In genomic region chr16:32889881-32890280, GRCm38 (mm10) we compare ENCODE assay signal across 17 mouse cellular contexts.
"Had no signal": no experiment of that assay in that cellular context is flagged by ENCODE, and none has a peak within 500 bp of the region (broad histone marks: within the 10 kb centered on the region; RNA-seq: fewer than 3 reads in every experiment).

No protein-coding gene starts in this region.

- H3K4me1 ChIP-seq: lung, embryonic 15.5 days; megakaryocyte, embryonic 14.5 days; midbrain, embryonic 13.5 days; midbrain, embryonic 15.5 days; neural tube, embryonic 12.5 days; stomach, embryonic 15.5 days had no signal

- DNase-seq: lung, adult 2 months; lung, postnatal 14 days; lung, postnatal 36 days; right cerebral cortex, postnatal 14 days; thymus, adult 2 months; thymus, postnatal 25 days; thymus, postnatal 4 days had no signal

- H3K27me3 ChIP-seq: lung, embryonic 15.5 days; megakaryocyte, embryonic 14.5 days; midbrain, embryonic 13.5 days; midbrain, embryonic 15.5 days; neural tube, embryonic 12.5 days; stomach, embryonic 15.5 days had no signal

- H3K9me3 ChIP-seq: lung, embryonic 15.5 days; megakaryocyte, embryonic 14.5 days; midbrain, embryonic 13.5 days; midbrain, embryonic 15.5 days; neural tube, embryonic 12.5 days; stomach, embryonic 15.5 days had no signal

- H3K27ac ChIP-seq: lung, embryonic 15.5 days; macrophage; midbrain, embryonic 13.5 days; midbrain, embryonic 15.5 days; neural tube, embryonic 12.5 days; stomach, embryonic 15.5 days; stomach, postnatal 0 days had no signal

- H3K9ac ChIP-seq: lung, embryonic 15.5 days; midbrain, embryonic 13.5 days; midbrain, embryonic 15.5 days; neural tube, embryonic 12.5 days; stomach, embryonic 15.5 days had no signal

- H3K4me2 ChIP-seq: lung, embryonic 15.5 days; midbrain, embryonic 11.5 days; midbrain, embryonic 13.5 days; midbrain, embryonic 15.5 days; neural tube, embryonic 12.5 days; stomach, embryonic 15.5 days had no signal

- ATAC-seq: lung, postnatal 0 days; midbrain, embryonic 13.5 days; midbrain, embryonic 15.5 days had no signal

- H3K4me3 ChIP-seq: lung, embryonic 15.5 days; megakaryocyte, embryonic 14.5 days; midbrain, embryonic 13.5 days; midbrain, embryonic 15.5 days; neural tube, embryonic 12.5 days; stomach, embryonic 15.5 days had no signal
